Mouse (Mus musculus): ENCODE measurements around the gene Nfs1. TPM values are rescaled to one million over a fixed set of nuclear protein-coding genes. Genes with fewer than 3 reads are reported as not detected.

Gene Nfs1
- polyA plus RNA-seq, 1 experiment from 2014 or later: 46.7 TPM

- Histone ChIP-seq H3K4me3 (no peak overlapping the region), H3K27me3 (ENCODE audit: low read depth, poor library complexity, severe bottlenecking) (no peaks in the 10 kb centered on the region), H3K36me3 (peaks cover 61% of the 10 kb centered on the region), H3K27ac (replicated peaks) (no peak overlapping the region), H3K4me1 (no peaks in the 10 kb centered on the region), H3K9me3 (replicated peaks) (no peaks in the 10 kb centered on the region)
- peak; percentile 6 for DNase-seq (ENCODE audit: low spot score)
- WGBS: 94% methylated on average over 16 of the region's 16 CpGs
Measured at GRCm38 (mm10) chr2:156078421-156079182, 65.4 kb downstream of the Nfs1 start.

- H3K27ac ChIP-seq (replicated peaks): no peak overlapping the region
- H3K4me1 ChIP-seq: no peaks in the 10 kb centered on the region
- no peaks in the 10 kb centered on the region for H3K9me3 ChIP-seq (replicated peaks)
- no peak overlapping the region for H3K4me3 ChIP-seq
- no peak for DNase-seq (ENCODE audit: low spot score)
- H3K27me3 ChIP-seq (ENCODE audit: low read depth, poor library complexity, severe bottlenecking): no peaks in the 10 kb centered on the region
- peaks cover 72% of the 10 kb centered on the region for H3K36me3 ChIP-seq
- 93% methylated on average over 7 of the region's 7 CpGs for WGBS
Measured at GRCm38 (mm10) chr2:156077461-156077860, 66.5 kb downstream of the Nfs1 start.

GRCm38 (mm10) chr2:156073725-156074124 lies 70.3 kb downstream of the Nfs1 start:
- H3K36me3 ChIP-seq: peaks cover 100% of the 10 kb centered on the region
- H3K4me3 ChIP-seq: no peak overlapping the region
- DNase-seq (ENCODE audit: low spot score): no peak
- H3K27ac ChIP-seq (replicated peaks): no peak overlapping the region
- WGBS: 97% methylated on average over 15 of the region's 15 CpGs
- no peaks in the 10 kb centered on the region for H3K4me1 ChIP-seq
- H3K27me3 ChIP-seq (ENCODE audit: low read depth, poor library complexity, severe bottlenecking): no peaks in the 10 kb centered on the region
- H3K9me3 ChIP-seq (replicated peaks): no peaks in the 10 kb centered on the region

Other genes with a start within 250 kb of the Nfs1 start
- gene Uqcc1, start 213.9 kb downstream of the Nfs1 start, polyA plus RNA-seq (2016; fragmentation: Nextera tagmentation; extraction: Ambion mirVana): 81.9 and 86.3 TPM in 2 replicates
- gene Gm15557, start 203.5 kb downstream of the Nfs1 start, polyA plus RNA-seq (2016; fragmentation: Nextera tagmentation; extraction: Ambion mirVana): 0.10 TPM in 1 of 2 replicates, not detected in the other
- gene Gdf5, start 198.8 kb downstream of the Nfs1 start, polyA plus RNA-seq (2016; fragmentation: Nextera tagmentation; extraction: Ambion mirVana): 0.07 TPM in 2 replicates
- 24.1 and 24.3 TPM in 2 replicates for gene Cep250, start 187.7 kb downstream of the Nfs1 start, polyA plus RNA-seq (2016; fragmentation: Nextera tagmentation; extraction: Ambion mirVana)
- 1.2 and 2.3 TPM in 2 replicates for gene 6430550D23Rik, start 136.2 kb downstream of the Nfs1 start, polyA plus RNA-seq (2016; fragmentation: Nextera tagmentation; extraction: Ambion mirVana)
- gene Ergic3, start 136.1 kb downstream of the Nfs1 start, polyA plus RNA-seq (2016; fragmentation: Nextera tagmentation; extraction: Ambion mirVana): 211 and 239 TPM in 2 replicates
- 0.04 and 0.16 TPM in 2 replicates for gene Fer1l4, start 91.2 kb downstream of the Nfs1 start, polyA plus RNA-seq (2016; fragmentation: Nextera tagmentation; extraction: Ambion mirVana)
- gene Spag4, start 79.0 kb downstream of the Nfs1 start, polyA plus RNA-seq (2016; fragmentation: Nextera tagmentation; extraction: Ambion mirVana): 6.1 and 6.5 TPM in 2 replicates
- gene Cpne1, start 32.2 kb downstream of the Nfs1 start, polyA plus RNA-seq (2016; fragmentation: Nextera tagmentation; extraction: Ambion mirVana): 58.9 and 67.0 TPM in 2 replicates
- gene Rbm12, start 32.2 kb downstream of the Nfs1 start, polyA plus RNA-seq (2016; fragmentation: Nextera tagmentation; extraction: Ambion mirVana): 43.9 and 47.2 TPM in 2 replicates
- gene Gm28036, start 17.1 kb downstream of the Nfs1 start, polyA plus RNA-seq (2016; fragmentation: Nextera tagmentation; extraction: Ambion mirVana): 19.1 and 27.3 TPM in 2 replicates
- 426 and 441 TPM in 2 replicates for gene Romo1, start 147 bp downstream of the Nfs1 start, polyA plus RNA-seq (2016; fragmentation: Nextera tagmentation; extraction: Ambion mirVana)
- gene Rbm39, start 36.1 kb upstream of the Nfs1 start, polyA plus RNA-seq (2016; fragmentation: Nextera tagmentation; extraction: Ambion mirVana): 584 and 587 TPM in 2 replicates
- gene Phf20, start 52.3 kb upstream of the Nfs1 start, polyA plus RNA-seq (2016; fragmentation: Nextera tagmentation; extraction: Ambion mirVana): 75.5 and 82.8 TPM in 2 replicates
- gene Cnbd2, start 168.1 kb upstream of the Nfs1 start, polyA plus RNA-seq (2016; fragmentation: Nextera tagmentation; extraction: Ambion mirVana): 3.1 and 3.4 TPM in 2 replicates
- gene Scand1, start 168.5 kb upstream of the Nfs1 start, polyA plus RNA-seq (2016; fragmentation: Nextera tagmentation; extraction: Ambion mirVana): 64.7 and 70.3 TPM in 2 replicates

All from midbrain, embryonic 10.5 days (tissue).